Mouse (Mus musculus): ENCODE data around the gene Snapc3. TPM values are rescaled to one million over a fixed set of nuclear protein-coding genes. Genes with fewer than 3 reads are reported as not detected.

Gene Snapc3
- total RNA-seq (2021), result 10 to 100 TPM; 38.7 to 40.9 TPM
- long read RNA-seq, experiment 1, transcript Snapc3-201 (9 exons, 1,405 nt), result major isoform, 14 of 27 reads
- long read RNA-seq, experiment 1, partial matches to known transcripts, result 1 of 27 reads
- long read RNA-seq, experiment 1, other reads (novel, unspliced or antisense), result 6 of 27 reads
- long read RNA-seq, experiment 2, transcript Snapc3-206 (8 exons, 1,993 nt), result minor isoform, 5 of 53 reads
- long read RNA-seq, experiment 2, transcript Snapc3-201 (9 exons, 1,405 nt), result major isoform, 29 of 53 reads
- long read RNA-seq, experiment 2, transcript Snapc3-202 (6 exons, 942 nt), result minor isoform, 8 of 53 reads
- long read RNA-seq, experiment 2, partial matches to known transcripts, result 4 of 53 reads
- long read RNA-seq, experiment 2, other reads (novel, unspliced or antisense), result 6 of 53 reads

- DNase-seq (ENCODE audit: low spot score in 2 of 2), result peak; percentile 94 to 97
Measured at GRCm38 (mm10) chr4:83417160-83417819, at the start of gene Snapc3. TSS of gene Snapc3 (plus strand) at chr4:83417724.

- peak in 1 of 2 experiments; percentile 8 for DNase-seq (ENCODE audit: low spot score in 2 of 2)
Measured at GRCm38 (mm10) chr4:83373381-83373780, 44.1 kb upstream of the Snapc3 start.

GRCm38 (mm10) chr4:83375650-83376049 lies 41.9 kb upstream of the Snapc3 start:
- no peak for DNase-seq (ENCODE audit: low spot score in 2 of 2)

- DNase-seq (ENCODE audit: low spot score in 2 of 2), result no peak
Measured at GRCm38 (mm10) chr4:83376461-83377015, 41.0 kb upstream of the Snapc3 start.

- DNase-seq (ENCODE audit: low spot score in 2 of 2), result no peak
Measured at GRCm38 (mm10) chr4:83379036-83379435, 38.5 kb upstream of the Snapc3 start.

GRCm38 (mm10) chr4:83379746-83380145 lies 37.8 kb upstream of the Snapc3 start:
- no peak for DNase-seq (ENCODE audit: low spot score in 2 of 2)

GRCm38 (mm10) chr4:83380266-83380665 lies 37.3 kb upstream of the Snapc3 start:
- peak in 1 of 2 experiments; percentile 12 for DNase-seq (ENCODE audit: low spot score in 2 of 2)

GRCm38 (mm10) chr4:83383899-83384490 lies 33.5 kb upstream of the Snapc3 start:
- peak in 1 of 2 experiments; percentile 20 for DNase-seq (ENCODE audit: low spot score in 2 of 2)

- DNase-seq (ENCODE audit: low spot score in 2 of 2), result no peak
Measured at GRCm38 (mm10) chr4:83385091-83385490, 32.4 kb upstream of the Snapc3 start.

- DNase-seq (ENCODE audit: low spot score in 2 of 2), result no peak
Measured at GRCm38 (mm10) chr4:83390551-83390950, 27.0 kb upstream of the Snapc3 start.

- no peak for DNase-seq (ENCODE audit: low spot score in 2 of 2)
Measured at GRCm38 (mm10) chr4:83391956-83392355, 25.6 kb upstream of the Snapc3 start.

- DNase-seq (ENCODE audit: low spot score in 2 of 2), result no peak
Measured at GRCm38 (mm10) chr4:83393733-83394132, 23.8 kb upstream of the Snapc3 start.

GRCm38 (mm10) chr4:83396346-83396745 lies 21.2 kb upstream of the Snapc3 start:
- DNase-seq (ENCODE audit: low spot score in 2 of 2), result no peak

GRCm38 (mm10) chr4:83396996-83397770 lies 20.3 kb upstream of the Snapc3 start:
- no peak for DNase-seq (ENCODE audit: low spot score in 2 of 2)

GRCm38 (mm10) chr4:83398527-83398926 lies 19.0 kb upstream of the Snapc3 start:
- no peak for DNase-seq (ENCODE audit: low spot score in 2 of 2)

- no peak for DNase-seq (ENCODE audit: low spot score in 2 of 2)
Measured at GRCm38 (mm10) chr4:83400691-83401595, 16.6 kb upstream of the Snapc3 start.

- DNase-seq (ENCODE audit: low spot score in 2 of 2), result no peak
Measured at GRCm38 (mm10) chr4:83401712-83402111, 15.8 kb upstream of the Snapc3 start.

- no peak for DNase-seq (ENCODE audit: low spot score in 2 of 2)
Measured at GRCm38 (mm10) chr4:83407688-83408087, 9.8 kb upstream of the Snapc3 start.

GRCm38 (mm10) chr4:83409867-83410505 lies 7.5 kb upstream of the Snapc3 start:
- no peak for DNase-seq (ENCODE audit: low spot score in 2 of 2)

Data from layer of hippocampus, postnatal 14 days (tissue).